Mouse (Mus musculus) heart, postnatal 10 days (tissue): ENCODE measurements around the gene Rmdn3. TPM values are rescaled to one million over a fixed set of nuclear protein-coding genes. Genes with fewer than 3 reads are reported as not detected.

Experiments used
- DNase-seq, 2 experiments: peaks; one replicate each; pipeline ENCODE4 v3.0.0; 2021
- intact Hi-C: fragments of 180-260 bp; cut with DNase I; formaldehyde crosslinking; loops from one replicate; pipeline ENCODE4 v1.15.1; 2025
- total RNA-seq, 2 experiments: library from RNA; stranded (reverse); gene quantifications; 2 replicates each; pipeline ENCODE4 v1.2.3; 2021

Rmdn3 gene
- total RNA-seq, 2 experiments from 2014 or later = 18.8 to 19.2 TPM

DNA sequence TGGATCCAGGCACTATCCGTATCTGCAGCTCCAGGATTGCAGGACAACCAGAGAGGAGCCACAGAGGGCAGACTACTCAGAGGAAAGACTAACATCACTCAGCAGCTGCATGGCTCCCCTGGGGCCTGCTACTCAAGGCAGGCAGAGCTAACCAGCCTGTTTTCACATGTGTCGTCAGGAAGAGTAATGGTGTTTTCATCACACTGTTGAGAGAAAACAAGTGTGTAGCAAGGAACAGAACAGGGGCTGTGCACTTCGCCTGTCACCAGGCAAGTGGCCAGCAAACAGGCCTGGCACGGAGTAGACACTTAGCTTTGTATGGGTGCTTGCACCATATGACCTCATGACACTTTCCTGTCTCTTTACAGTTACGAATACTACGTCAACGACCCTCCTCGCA is 14.7 kb upstream of the Rmdn3 start:
- DNase-seq = peak; percentile 44 to 59
- intact Hi-C loops = no loop called here

DNA sequence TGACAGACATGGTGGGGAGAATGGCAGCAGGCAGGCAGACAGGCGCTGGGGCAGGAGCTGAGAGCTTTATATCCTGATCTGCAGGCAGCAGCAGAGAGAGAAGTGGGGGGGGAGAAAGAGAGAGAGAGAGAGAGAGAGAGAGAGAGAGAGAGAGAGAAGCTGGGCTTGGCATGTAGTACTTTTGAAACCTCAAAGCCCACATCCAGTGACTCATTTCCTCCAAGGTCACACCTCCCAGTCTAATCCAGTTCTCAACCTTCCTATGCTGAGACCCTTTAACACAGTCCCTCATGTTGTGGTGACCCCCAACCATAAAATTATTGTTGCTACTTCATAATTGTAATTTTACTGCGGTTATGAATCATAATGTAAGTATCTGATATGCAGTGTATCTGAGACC is 13.4 kb upstream of the Rmdn3 start:
- intact Hi-C loops = no loop called here
- no peak for DNase-seq

DNA sequence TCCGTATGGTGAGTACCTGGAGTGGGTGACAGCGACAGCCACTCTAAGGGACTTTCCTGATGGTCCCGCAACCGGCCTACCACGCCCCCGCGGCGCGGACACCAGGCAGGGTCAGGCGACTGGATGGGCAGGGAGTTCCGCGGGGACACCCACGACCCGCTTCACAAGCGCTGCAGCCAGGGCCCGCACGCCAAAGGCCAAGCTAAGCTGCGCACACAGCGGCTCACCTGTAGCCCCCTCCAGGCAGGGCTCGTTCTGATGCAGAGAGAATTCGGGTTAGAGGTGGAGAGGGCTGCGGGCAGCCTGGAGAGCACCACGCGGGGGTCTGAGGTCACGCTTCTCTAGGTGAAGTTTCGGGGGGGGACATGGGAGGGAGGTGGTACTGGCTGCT is 11.0 kb upstream of the Rmdn3 start:
- intact Hi-C loops = no loop called here
- no peak for DNase-seq

DNA sequence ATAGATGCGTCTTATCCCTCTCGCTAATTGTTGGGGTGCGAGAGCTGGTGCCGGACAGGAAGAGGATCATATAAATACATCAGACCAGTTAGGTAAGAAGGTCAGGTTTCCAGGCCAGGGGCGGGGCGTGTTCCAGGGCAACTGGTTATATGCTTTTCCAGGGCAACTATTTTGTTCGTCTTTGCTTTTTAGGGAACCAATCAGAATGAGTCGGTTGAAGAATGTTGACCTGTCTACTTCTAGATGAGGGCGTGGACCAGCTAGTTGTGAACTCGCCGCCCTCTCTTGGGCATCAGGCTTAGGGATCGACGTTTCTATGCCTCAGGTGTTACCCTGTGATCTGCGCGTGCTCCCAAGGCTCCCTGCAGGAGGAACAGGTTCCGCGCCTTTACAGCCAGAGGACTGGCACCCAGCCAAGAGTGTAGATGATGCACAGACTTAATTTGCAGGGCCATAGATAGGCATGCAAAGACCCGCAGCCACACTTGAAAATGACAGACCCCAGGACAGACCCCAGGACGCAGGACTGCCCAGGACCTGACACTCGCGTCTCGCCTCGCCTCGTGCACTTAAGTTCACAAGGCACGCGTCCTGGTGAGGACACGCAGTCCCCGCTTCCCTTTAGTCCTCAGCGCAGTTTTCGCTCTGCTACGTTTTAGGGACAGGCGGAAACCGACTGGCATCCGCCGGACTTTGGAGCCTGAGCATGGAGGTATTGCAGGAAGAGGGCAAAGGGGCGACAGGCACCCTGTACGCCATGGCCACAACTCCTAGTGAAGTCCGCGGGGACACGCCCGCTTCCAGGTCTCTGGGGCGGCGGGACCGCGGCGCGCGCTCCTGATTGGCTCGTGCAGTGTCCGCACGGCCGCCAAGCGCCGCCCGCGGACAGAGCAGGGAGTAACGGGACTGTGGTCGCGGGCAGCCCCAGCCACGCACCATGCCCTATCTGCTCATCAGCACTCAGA is 10.3 kb upstream of the Rmdn3 start, which contains the start of gene Gchfr:
Gene Gchfr, plus strand, starts transcription at position 873 of the 965 bp plus-strand sequence.
- intact Hi-C loops = no loop called here
- peak; percentile 73 to 78 for DNase-seq

DNA sequence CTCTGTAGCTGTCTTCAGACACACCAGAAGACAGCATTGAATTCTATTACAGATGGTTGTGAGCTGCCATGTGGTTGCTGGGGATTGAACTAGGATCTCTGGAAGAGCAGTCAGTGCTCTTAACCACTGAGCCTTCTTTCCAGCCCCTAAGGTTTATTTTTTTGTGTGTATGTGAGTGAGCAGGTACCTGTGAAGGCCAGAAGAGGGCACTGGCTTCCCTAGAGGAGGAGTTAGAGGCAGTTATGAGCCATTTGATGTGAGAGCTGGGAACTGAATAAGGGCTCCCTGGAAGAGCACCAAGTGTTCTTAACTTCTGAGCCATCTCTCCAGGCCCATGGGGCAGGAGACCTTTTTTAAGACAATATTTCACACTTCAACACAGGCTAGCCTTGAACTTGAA is 8.6 kb upstream of the Rmdn3 start:
- no peak for DNase-seq
- intact Hi-C loops = no loop called here

DNA sequence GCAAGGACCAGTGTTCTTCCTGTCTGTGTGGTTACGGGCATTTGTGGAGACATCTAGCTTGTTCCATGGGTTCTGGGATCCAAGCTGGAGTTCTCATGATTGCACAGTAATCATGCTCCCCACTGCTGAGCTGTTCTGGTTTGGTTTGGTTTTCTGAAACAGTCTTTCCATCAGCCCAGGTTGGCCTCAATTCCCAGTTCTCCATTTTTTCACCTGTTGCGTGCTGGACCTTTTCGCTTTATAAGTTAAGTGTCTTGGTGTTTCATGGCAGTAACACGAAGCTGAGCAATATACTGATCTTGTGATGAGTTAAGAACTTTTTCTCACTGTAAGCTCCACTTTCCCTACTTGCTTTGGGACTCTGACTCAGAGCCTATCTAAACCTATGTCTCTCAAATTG is 7.2 kb upstream of the Rmdn3 start:
- intact Hi-C loops = no loop called here

DNA sequence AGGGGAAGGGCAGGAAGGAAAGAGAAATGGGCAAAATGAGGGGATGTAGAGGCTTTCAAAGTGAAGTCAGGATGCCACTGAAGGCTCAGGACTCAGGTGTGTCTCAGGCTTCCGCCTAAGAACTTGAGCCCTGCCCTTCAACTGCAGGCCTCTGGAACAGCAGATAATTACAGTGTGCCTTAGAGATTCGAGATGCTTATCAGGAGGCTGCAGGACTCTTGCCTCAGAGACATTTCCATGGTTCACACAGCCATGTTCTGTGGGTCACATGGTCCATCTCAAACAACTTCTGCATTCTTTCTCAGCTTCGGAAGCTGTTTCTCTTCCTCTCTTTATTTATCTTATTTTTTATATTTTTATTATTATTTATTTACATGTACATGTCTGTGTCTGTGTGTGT is 6.3 kb upstream of the Rmdn3 start:
- intact Hi-C loops = no loop called here

More for the DNA sequence above, 7.2 kb upstream of the Rmdn3 start:
- DNase-seq = no peak

DNA sequence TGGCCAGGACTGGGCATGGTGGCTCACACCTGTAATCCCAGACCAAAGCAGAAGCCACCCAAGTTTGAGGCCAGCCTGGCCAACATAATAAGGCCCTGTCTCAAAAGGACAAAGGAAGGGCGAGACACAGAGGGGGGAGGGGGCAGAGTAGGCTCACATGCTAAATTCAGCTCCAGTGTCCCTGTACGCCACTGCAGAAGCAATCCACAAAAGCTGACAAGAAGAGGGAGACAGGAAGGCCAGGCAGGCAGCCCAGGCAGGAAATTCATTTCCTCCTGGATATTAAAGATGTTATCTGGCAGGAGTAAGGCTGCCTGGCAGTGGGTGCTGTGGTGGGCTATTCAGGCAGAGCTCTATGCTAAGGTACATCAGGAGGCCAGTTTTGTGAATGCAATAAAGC is 4.4 kb upstream of the Rmdn3 start:
- intact Hi-C loops = no loop called here
- peak; percentile 51 to 52 for DNase-seq

More for the DNA sequence above, 6.3 kb upstream of the Rmdn3 start:
- no peak for DNase-seq

DNA sequence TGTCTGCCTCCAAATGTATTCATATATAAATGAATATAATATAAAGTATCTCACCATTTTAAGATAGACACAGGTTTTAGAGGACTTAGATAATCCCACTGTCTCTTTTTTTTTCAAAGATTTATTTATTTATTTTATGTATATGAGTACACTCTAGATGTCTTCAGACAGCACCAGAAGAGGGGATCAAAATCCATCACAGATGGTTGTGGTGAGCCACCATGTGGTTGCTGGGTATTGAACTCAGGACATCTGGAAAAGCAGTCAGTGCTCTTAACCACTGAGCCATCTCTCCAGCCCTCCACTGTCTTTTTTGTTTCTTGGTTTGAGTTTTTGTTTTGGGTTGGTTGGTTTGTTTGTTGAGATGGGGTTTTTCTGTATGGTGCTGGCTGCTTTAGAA is 1.0 kb upstream of the Rmdn3 start:
- DNase-seq = no peak
- intact Hi-C loops = loop anchor here (2.0 kb wide), 1 partner anchor 31 kb away; no protein-coding TSS in a partner anchor

DNA sequence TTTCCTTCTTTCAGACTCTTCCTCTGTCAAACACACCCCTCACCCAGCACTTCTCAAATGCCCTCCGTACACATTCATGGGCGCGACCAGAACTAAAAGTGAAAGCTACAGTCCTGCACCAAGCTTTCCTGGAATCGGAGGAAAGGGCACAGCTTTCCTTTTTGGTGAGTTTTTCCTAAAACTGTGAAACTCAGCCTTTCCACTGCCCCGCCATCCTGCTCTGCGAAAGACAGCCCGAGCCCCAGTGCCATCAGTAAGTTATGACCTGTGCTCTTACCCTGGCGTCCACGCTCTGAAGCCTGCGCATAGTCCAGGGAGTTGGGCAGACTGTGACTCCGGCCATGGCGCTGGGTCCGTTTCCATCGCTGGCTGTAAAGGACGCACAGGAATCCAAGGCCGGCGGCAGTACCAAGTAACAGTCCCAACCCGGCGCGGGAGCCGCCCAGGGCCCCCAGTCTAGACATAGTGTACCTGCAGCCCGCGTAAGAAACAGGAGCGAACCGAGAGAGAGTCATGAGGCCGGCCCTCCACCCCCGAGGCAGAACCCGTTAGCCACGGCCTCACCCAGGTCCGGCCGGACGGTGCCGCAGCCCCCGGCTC is 653 bp downstream of the Rmdn3 start:
- DNase-seq = no peak

DNA sequence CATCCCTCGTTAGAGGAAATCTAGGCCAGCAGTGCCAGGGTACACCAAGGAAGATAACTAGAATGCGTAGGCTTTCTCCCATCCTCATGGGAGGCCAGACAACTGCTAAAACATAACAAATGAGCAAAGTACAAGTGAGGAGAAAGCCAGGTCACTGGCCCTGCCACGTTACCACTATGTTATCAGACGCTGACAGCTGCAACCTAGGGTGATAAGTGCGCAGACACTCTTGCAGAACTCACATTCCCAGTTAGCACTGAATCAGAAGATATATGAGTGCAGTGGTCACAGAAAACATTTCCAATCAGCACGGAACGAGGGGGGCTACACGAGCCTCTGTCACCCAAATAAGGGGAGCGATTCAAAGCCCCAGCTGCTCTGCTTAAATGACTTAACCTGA is 1.4 kb downstream of the Rmdn3 start:
- intact Hi-C loops = no loop called here
- no peak for DNase-seq

More for the DNA sequence above, 653 bp downstream of the Rmdn3 start:
- intact Hi-C loops = loop anchor here (2.0 kb wide), 1 partner anchor 33 kb away; no protein-coding TSS in a partner anchor

DNA sequence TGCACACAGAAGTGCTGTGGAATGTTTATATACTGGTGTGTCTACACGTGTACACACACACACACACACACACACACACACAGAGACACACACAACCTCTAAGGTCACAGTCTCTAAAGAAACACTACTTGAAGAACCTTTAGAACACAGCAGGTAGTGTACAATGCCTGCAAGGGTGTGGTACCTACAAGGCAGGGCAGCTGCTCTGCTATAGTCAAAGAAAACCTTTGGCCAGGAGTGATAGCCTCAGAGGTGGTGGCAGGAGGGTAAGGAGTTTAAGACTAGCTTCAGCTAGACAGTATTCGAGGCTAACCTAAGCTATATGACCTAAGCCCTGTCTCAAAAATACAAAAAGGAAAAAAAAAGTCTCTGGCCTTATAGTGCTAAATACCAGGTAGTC is 2.2 kb downstream of the Rmdn3 start:
- no peak for DNase-seq
- intact Hi-C loops = no loop called here

DNA sequence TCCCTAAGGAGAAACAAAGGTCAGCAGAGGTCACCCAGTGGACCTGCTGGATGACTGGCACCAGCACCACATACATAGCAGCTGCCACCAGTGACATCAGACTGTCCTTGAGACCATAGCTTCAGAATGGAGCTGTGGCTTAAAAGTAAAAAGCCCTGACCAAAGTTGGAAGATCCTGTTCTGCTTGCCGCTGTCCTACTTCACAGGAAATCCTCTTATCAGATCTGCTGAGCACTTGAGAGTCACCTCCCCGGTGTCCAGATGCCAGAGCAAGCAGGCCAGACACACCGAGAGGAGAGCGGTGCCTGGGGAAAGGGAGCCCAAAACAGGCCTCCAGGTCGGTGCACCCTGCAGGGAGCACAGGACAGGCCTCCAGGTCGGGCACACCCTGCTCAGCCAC is 4.6 kb downstream of the Rmdn3 start:
- DNase-seq = no peak
- intact Hi-C loops = no loop called here

DNA sequence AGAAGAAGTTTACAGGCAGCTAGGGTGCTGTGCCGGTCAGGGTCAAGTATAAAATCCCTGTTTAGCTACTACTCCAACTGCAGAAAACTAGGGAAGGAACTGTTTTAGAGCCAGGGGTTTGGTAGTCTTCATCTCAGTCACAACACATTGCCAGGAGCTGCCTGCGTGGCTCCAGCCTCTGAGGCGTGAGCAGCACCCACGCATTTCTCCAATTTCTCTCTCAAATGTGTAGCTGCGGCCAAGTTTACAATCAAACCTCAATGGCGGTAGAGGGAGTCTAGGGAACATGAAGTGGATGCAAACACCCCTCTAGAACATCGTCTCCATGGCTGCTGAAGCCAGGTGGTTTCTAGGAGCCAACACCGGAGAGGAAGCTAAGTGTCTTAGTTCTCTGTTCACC is 9.1 kb downstream of the Rmdn3 start:
- DNase-seq = no peak
- intact Hi-C loops = no loop called here

DNA sequence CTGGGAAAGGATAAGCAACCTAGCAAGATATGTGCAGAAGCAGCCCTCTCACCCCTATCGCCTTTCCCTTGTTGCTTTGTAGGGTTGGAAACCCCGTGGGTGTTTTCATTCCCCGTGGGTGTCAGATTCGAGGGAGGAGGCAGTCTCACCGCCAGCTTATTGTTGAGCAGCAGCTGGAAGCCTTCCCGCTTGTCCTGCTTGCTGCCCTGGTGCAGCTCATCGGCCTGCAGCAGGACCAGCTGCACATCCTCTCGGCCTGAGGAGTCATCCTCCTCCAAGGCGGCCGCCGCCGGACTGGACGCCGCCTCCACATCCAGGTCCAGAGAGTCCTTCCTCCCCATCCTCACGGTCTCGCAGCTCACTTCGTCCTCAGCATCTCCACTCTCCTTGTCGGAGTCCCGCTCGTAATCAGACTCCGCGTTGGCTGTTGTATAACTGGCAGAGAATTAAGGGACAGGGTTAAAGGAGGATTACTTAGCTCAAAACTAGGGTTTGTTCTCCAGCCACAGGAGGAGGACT is 9.6 kb downstream of the Rmdn3 start:
- peak; percentile 37 to 52 for DNase-seq
- intact Hi-C loops = no loop called here

DNA sequence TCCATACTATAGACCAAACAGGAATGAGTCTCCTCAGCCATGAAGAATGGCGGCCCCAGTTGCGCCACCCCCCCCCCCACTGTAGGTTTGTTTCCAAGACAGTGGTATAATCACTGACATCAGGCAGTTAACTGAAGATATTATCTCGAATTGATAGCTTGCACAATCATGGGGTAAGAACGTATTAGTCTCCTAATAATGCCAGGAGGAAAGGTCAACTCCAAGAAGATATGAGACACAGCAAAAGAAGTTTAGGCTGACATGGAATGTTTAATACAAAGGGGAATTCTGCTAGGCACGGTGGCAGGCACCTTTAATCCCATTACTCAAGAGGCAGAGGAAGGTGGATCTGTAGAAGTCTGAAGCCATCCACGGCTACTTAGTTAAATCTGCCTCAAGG is 10.4 kb downstream of the Rmdn3 start:
- intact Hi-C loops = no loop called here

DNA sequence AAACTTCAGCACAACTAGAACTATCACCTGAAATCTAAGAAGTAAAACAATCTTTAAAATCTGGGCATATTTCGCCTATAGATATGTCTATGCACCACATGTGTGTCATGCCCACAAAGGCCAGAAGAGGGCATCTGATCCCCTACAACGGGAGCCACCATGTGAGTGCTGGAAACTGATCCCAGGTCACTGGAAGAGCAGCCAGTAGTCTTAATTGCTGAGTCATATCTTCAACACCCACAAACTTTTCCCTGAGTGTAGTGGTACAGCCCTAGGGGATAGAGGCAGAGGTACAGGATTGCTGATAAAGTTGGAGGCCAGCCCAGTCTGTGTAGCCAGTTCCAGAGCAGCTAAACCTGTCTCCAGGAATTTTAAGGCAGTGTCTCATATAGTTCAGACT is 11.6 kb downstream of the Rmdn3 start:
- DNase-seq = no peak
- intact Hi-C loops = loop anchor here (2.0 kb wide), 1 partner anchor 44 kb away; no protein-coding TSS in a partner anchor

More for the DNA sequence above, 10.4 kb downstream of the Rmdn3 start:
- no peak for DNase-seq

DNA sequence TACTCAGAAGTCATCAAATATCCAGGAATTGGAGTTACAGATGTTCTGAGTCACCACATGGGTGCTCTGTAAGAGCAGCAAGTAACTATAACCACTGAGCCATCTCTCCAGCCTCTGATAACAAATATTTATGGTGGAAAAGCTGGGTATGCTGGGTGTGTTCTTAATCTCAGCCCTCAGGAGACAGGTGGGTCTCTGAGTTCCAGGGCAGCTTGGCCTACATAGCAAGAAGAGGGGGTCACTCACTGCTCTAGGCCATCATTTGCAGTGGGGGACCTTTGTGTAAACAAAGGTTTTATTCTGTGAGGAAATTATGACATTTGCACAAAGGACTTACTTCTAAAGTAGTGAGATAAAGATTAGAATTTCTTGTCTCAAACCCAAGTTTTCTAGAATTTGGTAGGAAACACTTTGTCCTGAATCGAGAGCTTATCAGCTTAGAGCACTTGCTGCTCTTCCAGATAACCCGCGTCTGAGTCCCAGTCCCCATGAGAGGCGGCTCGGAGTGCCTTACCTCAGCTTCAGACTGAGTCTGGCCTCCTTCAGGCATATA is 20.4 kb downstream of the Rmdn3 start:
- intact Hi-C loops = no loop called here
- no peak for DNase-seq

DNA sequence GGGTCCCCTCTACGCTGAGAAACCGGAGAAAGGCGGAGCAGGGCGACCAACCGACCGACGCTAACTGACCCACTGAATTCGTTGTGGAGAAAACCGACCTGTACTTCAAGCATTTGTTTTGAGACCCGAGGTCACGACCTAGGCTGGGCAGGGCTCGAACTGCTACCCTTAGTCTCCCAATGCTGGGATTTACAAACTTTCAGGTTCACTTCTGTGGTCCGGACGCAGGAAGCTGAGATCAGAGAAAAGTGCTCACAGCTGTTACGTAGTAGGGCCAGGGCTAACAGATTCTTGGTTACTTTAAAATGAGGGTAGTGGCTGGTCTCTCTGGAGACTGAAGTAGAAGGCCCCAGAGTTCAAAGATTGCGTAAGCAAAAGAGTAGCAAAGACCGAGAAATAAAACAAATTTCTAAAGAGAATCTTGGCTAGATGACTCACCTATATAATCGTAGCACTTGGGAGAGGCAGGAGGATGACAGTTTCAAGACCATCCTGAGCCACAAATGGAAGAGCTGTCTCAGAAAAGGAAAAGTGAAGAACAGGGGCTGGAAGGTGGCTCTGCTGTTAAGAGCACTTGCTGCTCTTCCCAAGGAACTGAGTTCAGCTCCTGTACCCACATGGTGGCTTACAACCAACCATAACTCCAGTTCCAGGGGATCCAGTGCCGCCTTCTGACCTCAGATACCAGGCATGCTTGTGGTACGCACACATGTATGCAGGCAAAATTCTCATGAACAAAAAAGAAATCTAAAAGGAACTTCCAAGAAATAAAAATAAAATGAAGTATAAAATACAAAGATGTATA is 43.5 kb downstream of the Rmdn3 start:
- DNase-seq = no peak
- intact Hi-C loops = no loop called here

DNA sequence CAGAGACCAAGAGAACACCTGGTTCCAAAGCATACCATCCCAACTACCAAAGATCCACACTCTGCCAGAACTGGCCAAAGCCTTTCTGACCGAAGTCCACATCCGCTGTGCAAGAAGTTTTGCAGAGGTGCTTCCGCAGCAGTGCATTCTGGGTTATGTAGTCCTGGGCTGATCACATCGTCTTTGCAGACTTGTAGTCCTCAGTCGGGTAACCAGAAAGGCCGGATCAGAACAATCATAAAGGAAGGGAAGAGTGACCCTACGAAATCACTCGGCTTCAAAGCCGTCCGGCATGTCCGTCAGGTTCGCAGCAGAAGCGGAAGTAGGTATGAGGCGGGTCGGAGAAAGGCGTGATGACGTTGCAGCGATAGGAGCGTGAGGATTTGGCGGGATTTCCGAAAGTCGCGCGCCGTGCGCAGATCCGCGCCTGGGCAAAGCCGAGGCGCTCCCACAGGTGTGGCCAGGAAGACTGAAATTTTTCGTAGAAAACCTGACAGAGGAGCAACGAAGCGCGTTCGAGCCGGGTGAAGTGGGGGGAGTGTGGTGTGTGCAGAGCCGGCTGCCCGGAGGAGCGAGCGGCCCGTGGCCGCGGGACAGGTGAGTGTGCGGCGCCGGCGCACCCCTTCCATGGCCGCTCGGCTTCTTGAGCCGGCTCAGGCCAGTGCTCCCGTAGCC is 44.3 kb downstream of the Rmdn3 start, which contains the start of gene Rad51:
Gene Rad51, plus strand, starts transcription at position 356 of the 675 bp plus-strand sequence.
- DNase-seq = peak; percentile 91 to 93
- intact Hi-C loops = no loop called here
